Mouse (Mus musculus): Measurements from ENCODE around the gene Magi2. TPM values are rescaled to one million over a fixed set of nuclear protein-coding genes. Genes with fewer than 3 reads are reported as not detected.

The Magi2 gene
- polyA plus RNA-seq, 1 experiment from 2014 or later = 6.8 TPM

DNA sequence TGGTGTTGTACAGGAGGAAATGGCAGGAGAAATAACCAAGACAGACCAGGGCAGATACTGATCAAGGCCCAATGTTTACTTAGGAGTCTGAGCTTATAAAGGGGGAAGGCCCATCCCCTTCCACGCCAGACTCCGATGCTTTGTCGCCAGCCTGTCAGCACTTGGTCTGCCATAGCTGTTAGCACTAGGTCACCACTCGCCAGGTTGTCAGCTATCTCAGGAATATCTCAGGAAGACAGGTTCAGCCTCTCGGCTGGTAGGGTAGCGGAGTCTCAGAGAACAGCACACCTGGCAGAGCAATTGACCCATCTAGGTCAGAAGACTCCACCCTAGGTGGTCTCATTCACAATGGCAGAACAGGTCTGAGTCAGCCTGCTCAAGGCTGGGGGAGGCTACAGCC, 1514.4 kb downstream of the Magi2 start:
- Histone ChIP-seq H3K36me3 (no peaks in the 10 kb centered on the region), H3K4me2 (replicated peaks) (no peak overlapping the region), H3K27me3 (no peaks in the 10 kb centered on the region), H3K4me3 (no peak overlapping the region), H3K4me1 (no peaks in the 10 kb centered on the region), H3K27ac (no peak overlapping the region), H3K9me3 (no peaks in the 10 kb centered on the region), H3K9ac (no peak overlapping the region)
- no peak for ATAC-seq (ENCODE audit: low FRiP score, low read depth)
- 78% methylated on average over 6 of the region's 6 CpGs for whole genome bisulfite sequencing

DNA sequence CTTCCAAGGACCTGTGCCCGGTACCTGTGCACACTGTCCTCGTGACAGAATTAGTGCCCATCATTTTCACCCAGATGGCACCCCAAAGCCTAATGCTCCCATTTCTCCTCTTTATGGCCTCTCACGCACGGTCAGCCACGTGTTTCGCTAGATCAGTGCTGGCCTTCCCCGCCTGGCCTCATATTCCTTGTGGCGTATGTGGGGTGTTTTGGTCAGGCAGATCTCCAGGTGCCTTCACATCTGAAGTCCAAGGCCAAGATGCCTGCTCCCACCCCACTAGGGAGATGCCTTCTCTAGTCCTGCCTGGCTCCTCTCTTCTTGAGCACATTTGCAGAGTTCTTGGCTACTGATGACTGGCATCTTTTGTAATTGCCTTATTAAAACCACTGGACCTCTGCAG, 1515.1 kb downstream of the Magi2 start:
- WGBS = 71% methylated on average over 8 of the region's 8 CpGs
- Histone ChIP-seq H3K9me3 (no peaks in the 10 kb centered on the region), H3K4me2 (replicated peaks) (no peak overlapping the region), H3K9ac (no peak overlapping the region), H3K4me3 (no peak overlapping the region), H3K27ac (no peak overlapping the region), H3K27me3 (no peaks in the 10 kb centered on the region), H3K4me1 (no peaks in the 10 kb centered on the region), H3K36me3 (no peaks in the 10 kb centered on the region)
- no peak for ATAC-seq (ENCODE audit: low FRiP score, low read depth)

DNA sequence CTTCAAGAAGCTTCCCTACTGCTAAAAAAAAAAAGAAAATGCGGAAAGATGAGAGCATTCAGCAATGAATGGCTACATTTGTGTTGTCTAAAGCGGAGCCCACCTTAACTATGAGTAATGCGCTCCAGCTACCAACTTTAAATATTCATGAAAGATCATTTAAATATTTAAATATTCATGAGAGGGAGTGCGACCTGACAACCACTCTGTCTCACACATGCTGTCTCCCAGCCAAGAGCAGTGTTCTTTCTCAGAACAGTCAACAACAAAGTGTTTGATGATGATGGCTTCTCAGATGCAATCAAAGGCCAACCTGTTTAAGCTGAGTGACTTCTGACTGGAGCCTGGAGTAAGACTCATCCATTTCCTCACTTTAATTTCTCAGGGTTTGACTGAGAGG, 1521.3 kb downstream of the Magi2 start:
- Histone ChIP-seq H3K36me3 (no peaks in the 10 kb centered on the region), H3K4me2 (replicated peaks) (no peak overlapping the region), H3K9me3 (no peaks in the 10 kb centered on the region), H3K4me1 (no peaks in the 10 kb centered on the region), H3K9ac (no peak overlapping the region), H3K27ac (no peak overlapping the region), H3K4me3 (no peak overlapping the region), H3K27me3 (no peaks in the 10 kb centered on the region)
- 84% methylated on average over 4 of the region's 4 CpGs for WGBS
- no peak for ATAC-seq (ENCODE audit: low FRiP score, low read depth)

DNA sequence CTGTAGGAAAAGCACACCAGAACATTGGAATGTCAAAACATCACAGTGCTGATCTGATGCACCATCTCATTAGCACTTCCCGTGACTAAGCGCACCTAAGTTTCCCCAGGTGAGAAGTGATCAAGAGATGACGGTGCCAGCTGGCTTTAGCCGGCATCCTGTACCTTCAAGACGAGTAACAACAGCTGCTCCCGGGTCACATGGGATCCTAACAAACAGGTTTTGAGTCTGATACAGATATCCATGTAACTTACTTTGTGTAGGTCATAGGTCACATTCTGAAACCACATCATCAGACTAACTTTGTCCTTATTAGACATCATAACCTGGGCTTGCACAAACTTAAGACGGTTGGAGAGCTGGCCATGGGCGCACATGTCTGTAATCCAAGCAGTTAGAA, 1522.0 kb downstream of the Magi2 start:
- no peak overlapping the region for H3K27ac ChIP-seq
- no peaks in the 10 kb centered on the region for H3K4me1 ChIP-seq
- H3K4me2 ChIP-seq (replicated peaks) = no peak overlapping the region
- 83% methylated on average over 8 of the region's 8 CpGs for WGBS
- H3K36me3 ChIP-seq = no peaks in the 10 kb centered on the region
- no peak for ATAC-seq (ENCODE audit: low FRiP score, low read depth)
- no peak overlapping the region for H3K9ac ChIP-seq
- no peaks in the 10 kb centered on the region for H3K9me3 ChIP-seq
- H3K27me3 ChIP-seq = no peaks in the 10 kb centered on the region
- no peak overlapping the region for H3K4me3 ChIP-seq

DNA sequence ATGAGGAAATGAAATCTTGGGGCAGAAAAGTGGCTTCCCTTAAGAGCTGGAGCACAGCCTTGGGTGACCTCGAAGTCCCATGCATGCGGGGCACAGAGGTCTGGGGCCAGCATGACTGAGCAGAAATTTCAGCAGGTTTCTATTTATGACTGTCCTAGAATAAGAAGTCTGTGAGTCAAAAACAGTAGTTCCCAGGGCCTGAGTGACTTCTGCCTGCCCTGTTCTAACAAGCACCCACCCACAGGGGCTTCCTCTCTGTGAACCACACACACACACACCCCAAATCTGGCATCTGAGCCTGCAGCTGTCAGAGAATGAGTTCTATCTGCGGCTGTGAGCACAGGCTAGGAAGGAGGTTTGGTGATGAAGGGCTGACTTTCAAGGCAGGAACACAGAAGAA, 1522.7 kb downstream of the Magi2 start:
- Histone ChIP-seq H3K4me3 (no peak overlapping the region), H3K9ac (no peak overlapping the region), H3K4me1 (no peaks in the 10 kb centered on the region; the same call in 1 of the 2 replicates), H3K36me3 (no peaks in the 10 kb centered on the region), H3K27me3 (no peaks in the 10 kb centered on the region), H3K27ac (no peak overlapping the region), H3K9me3 (no peaks in the 10 kb centered on the region), H3K4me2 (replicated peaks) (no peak overlapping the region)
- 74% methylated on average over 3 of the region's 3 CpGs for WGBS
- no peak for ATAC-seq (ENCODE audit: low FRiP score, low read depth)

DNA sequence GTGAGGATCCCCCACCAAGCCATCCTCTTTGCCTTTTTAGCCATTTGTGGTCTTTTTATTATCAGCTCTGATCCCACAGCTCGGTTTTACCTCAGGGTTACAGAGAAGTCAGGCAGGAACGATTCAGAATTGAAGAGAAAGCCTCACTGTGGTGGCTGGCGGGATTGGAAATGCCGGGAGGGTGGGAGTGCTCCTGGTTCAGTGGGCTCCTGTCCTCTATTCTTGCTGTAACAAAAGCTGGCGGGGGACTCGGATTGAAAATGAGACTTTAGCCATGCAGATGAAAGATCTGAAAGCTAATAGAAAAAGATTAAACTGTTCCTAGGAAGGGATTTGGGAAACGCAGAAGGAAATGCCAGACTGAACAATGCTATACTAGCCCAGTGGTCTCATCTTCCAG, 1524.2 kb downstream of the Magi2 start:
- no peak overlapping the region for H3K9ac ChIP-seq
- 76% methylated on average over 7 of the region's 7 CpGs for WGBS
- no peak for ATAC-seq (ENCODE audit: low FRiP score, low read depth)

DNA sequence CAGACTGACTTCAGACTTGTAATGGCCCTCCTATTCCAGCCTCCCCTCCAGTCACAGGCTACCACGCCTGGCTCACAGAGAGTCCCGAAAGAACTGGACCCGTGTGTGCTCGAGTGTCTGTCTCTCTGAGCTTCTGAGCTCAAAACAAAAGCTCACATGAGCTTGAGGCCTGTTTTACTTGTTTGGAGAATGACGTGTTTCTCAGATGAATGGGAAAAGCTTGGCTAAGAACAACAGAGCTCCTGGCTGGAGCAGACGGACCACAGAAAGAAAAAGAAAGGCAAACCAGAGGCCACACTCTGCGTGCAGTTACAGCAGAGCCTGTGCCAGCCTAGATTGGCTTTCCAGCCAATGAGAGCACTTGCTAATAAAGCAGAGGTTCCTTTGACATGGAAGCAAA, 1524.9 kb downstream of the Magi2 start:
- no peak overlapping the region for H3K4me3 ChIP-seq
- no peak for ATAC-seq (ENCODE audit: low FRiP score, low read depth)
- WGBS = 56% methylated on average over 7 of the region's 7 CpGs

More for the DNA sequence above, 1524.2 kb downstream of the Magi2 start:
- H3K27ac ChIP-seq = no peak overlapping the region
- no peaks in the 10 kb centered on the region for H3K36me3 ChIP-seq
- H3K9me3 ChIP-seq = no peaks in the 10 kb centered on the region
- no peak overlapping the region for H3K4me2 ChIP-seq (replicated peaks)
- no peaks in the 10 kb centered on the region for H3K27me3 ChIP-seq
- no peak overlapping the region for H3K4me3 ChIP-seq
- no peaks in the 10 kb centered on the region; the same call in 1 of the 2 replicates for H3K4me1 ChIP-seq

DNA sequence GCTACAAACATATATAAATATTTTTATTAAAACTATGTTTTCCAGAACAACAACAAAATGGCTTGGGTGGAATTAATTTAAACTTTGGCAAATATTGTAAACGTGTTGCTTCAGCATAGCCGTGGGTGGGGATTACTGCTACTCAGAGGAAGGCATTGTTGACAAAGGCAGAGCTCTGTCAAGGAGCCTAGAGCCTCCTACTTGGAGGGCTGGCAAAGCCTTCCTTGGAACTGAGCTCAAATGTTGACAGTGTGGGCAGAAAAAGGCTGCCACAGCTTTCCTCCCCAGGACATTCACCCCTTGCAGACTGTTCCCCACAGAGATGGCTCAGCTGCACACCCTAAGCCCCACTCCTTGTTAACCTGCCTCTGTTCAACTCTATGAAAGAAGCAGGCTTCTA, 1526.3 kb downstream of the Magi2 start:
- no peaks in the 10 kb centered on the region for H3K9me3 ChIP-seq
- no peak overlapping the region for H3K4me3 ChIP-seq
- no peaks in the 10 kb centered on the region; the same call in 1 of the 2 replicates for H3K4me1 ChIP-seq
- no peaks in the 10 kb centered on the region for H3K27me3 ChIP-seq
- H3K4me2 ChIP-seq (replicated peaks) = no peak overlapping the region
- no peak for ATAC-seq (ENCODE audit: low FRiP score, low read depth)
- H3K36me3 ChIP-seq = no peaks in the 10 kb centered on the region; the same call in 1 of the 2 replicates
- no peak overlapping the region for H3K27ac ChIP-seq
- WGBS = 61% methylated on average over 2 of the region's 2 CpGs
- no peak overlapping the region for H3K9ac ChIP-seq

More for the DNA sequence above, 1524.9 kb downstream of the Magi2 start:
- H3K4me1 ChIP-seq = no peaks in the 10 kb centered on the region; the same call in 1 of the 2 replicates
- H3K27ac ChIP-seq = no peak overlapping the region
- H3K4me2 ChIP-seq (replicated peaks) = no peak overlapping the region
- H3K27me3 ChIP-seq = no peaks in the 10 kb centered on the region
- H3K9ac ChIP-seq = no peak overlapping the region
- no peaks in the 10 kb centered on the region for H3K36me3 ChIP-seq
- H3K9me3 ChIP-seq = no peaks in the 10 kb centered on the region

DNA sequence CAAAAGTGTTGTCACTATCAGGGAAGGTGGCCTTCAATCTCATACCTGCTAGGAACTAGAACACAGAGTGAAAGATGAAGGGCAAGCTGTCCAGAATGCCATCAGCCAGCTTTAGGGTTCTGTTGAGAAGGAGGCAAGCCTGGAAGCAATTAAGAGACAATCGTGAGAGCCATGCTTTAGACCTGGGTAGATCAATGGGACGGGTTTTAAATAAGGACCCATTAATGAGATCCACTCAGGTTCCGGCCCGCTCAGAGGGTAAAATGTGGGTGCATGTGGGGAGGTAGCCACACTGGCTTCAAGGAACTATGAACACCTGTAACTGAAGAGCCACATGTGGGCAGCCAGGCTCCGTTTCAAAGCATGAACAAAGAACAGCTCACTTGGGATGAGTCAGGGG, 1527.1 kb downstream of the Magi2 start:
- 26% methylated on average over 5 of the region's 5 CpGs for WGBS
- H3K27me3 ChIP-seq = no peaks in the 10 kb centered on the region
- H3K4me3 ChIP-seq = no peak overlapping the region
- H3K4me2 ChIP-seq (replicated peaks) = no peak overlapping the region
- no peaks in the 10 kb centered on the region; the same call in 1 of the 2 replicates for H3K4me1 ChIP-seq
- no peak for ATAC-seq (ENCODE audit: low FRiP score, low read depth)
- no peak overlapping the region for H3K9ac ChIP-seq
- no peak overlapping the region for H3K27ac ChIP-seq
- peaks cover 4% of the 10 kb centered on the region for H3K36me3 ChIP-seq
- H3K9me3 ChIP-seq = no peaks in the 10 kb centered on the region

Data from limb, embryonic 13.5 days (tissue).